Mouse (Mus musculus): ENCODE measurements around the gene Dtx2. TPM values are rescaled to one million over a fixed set of nuclear protein-coding genes. Genes with fewer than 3 reads are reported as not detected.

Gene Dtx2
- total and polyA plus RNA-seq, 3 experiments, result 16.0 to 43.7 (median 20.4) TPM

DNA sequence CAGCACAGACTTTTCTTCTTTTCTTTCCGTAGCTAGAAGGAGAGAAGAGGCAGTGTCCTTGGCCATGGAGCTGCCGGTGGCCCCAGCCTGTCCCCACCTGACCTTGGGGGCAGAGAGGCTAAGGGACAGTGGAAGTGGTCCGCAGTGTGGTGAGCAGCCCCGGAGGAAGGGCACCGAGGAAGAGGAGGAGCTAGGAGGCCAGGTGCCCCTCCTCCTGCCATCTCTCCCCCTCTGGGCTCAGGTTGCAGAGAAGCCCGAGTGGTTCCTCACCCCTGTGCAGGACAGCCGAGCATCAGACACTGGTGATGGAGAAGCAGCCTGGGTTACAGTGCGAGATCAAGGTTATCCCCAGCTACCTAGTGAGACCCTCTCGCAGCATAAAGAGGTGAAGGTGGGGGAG lies 20.2 kb upstream of the Dtx2 start, which contains the start of gene Ssc4d:
Ssc4d (minus strand) TSS at position 167 of the 400 bp plus-strand sequence.
- Histone ChIP-seq H3K79me2 (replicated peaks; ENCODE audit: control insufficient read depth, extremely low read depth, insufficient read depth, poor library complexity, severe bottlenecking) (no peaks in the 10 kb centered on the region), H3K27ac (ENCODE audit: insufficient read depth, low read depth) (no peak within 1 kb of the TSS), H3K4me2 (ENCODE audit: insufficient read depth, low read depth, poor library complexity, severe bottlenecking) (no peak within 1 kb of the TSS), H3K27me3 (replicated peaks) (peaks cover 12% of the 10 kb centered on the region), H3K36me3 (replicated peaks in 1 of 2; ENCODE audit: control insufficient read depth in 1 of 2, insufficient read depth in 1 of 2, low read length in 1 of 2) (no peaks in the 10 kb centered on the region), H3K4me1 (ENCODE audit: control insufficient read depth in 1 of 2, insufficient read depth in 2 of 2) (peaks cover 0 to 4% of the 10 kb centered on the region in 2 experiments; a peak in 2 of 4 replicates), H3K9ac (ENCODE audit: insufficient read depth, low read depth) (no peak within 1 kb of the TSS), H3K4me3 (replicated peaks in 1 of 3; ENCODE audit: low read depth in 2 of 3, low read length in 2 of 3, poor library complexity in 1 of 3) (no peak within 1 kb of the TSS), H3K9me3 (replicated peaks; ENCODE audit: low read length) (no peaks in the 10 kb centered on the region)
- TF ChIP-seq JUN (IDR thresholded peaks at IDR 0.05; ENCODE audit: insufficient read depth, low read depth, low read length), result no peak
- TF ChIP-seq RAD21 (IDR thresholded peaks at IDR 0.05; ENCODE audit: low read depth, low read length), result no peak
- TF ChIP-seq E2F4 (IDR thresholded peaks at IDR 0.05; ENCODE audit: insufficient replicate concordance, low read depth, low read length), result no peak
- no peak for TF ChIP-seq TBP (conservative IDR thresholded peaks at IDR 0.05; ENCODE audit: low read depth, low read length)
- TF ChIP-seq ETS1 (conservative IDR thresholded peaks at IDR 0.05; ENCODE audit: low read depth, low read length), result no peak
- TF ChIP-seq NRF1 (IDR thresholded peaks at IDR 0.05; ENCODE audit: low read depth, low read length), result no peak
- TF ChIP-seq POLR2AphosphoS2 (IDR thresholded peaks at IDR 0.05; ENCODE audit: low read depth, low read length), result no peak
- no peak for TF ChIP-seq POLR2A (IDR thresholded peaks at IDR 0.05; ENCODE audit: low read depth, low read length)
- no peak for TF ChIP-seq EP300 (IDR thresholded peaks at IDR 0.05; ENCODE audit: low read length)
- no peak for TF ChIP-seq HCFC1 (IDR thresholded peaks at IDR 0.05; ENCODE audit: low read depth, low read length)
- no peak for DNase-seq (ENCODE audit: extremely low read depth)
- in situ Hi-C loops (cut with MboI; ENCODE audit: low pct_ligation_motif_present, low pct_unique_long_range_greater_than_20kb, low sequenced_read_pairs) (no loop called here), dilution Hi-C loops (cut with MboI; ENCODE audit: extremely low pct_ligation_motif_present, extremely low pct_unique_long_range_greater_than_20kb, low sequenced_read_pairs) (no loop called here)

DNA sequence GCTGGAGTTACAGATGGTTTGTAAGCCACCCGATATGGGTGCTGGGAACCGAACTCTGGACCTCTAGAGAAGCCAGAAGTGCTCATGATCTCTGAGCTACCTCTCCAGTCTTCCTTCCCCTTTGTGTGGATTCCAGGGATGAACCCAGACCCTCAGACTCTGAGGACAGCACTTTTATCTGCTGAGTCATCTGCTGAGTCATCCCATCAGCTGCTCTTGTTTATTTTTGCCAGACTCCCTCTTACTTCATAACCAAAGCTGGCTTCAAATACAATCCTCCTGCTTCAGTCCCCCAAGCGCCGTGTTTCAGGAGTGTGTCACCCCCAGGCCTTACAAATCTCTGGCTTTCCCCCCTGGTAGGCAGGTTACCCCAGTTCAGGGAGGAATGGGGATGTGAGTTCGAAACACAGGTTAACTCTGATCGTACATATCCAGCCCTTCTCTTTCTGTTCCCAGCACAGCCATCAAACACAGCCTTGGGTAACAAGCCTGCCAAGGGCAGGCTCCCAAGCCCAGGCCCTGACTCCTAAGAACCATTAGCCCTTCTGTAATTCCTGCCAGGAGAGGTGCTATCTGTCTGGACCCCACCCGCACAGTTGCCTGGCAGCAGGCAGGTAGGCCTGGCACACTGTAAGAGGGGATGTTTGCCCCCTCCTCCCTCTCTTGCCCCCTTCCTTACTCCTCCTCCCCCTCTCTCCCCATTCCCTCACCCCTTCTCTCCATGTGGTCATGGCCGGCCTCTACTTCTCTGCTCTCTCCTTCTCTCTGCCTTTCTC lies 18.5 kb upstream of the Dtx2 start:
- no peak for DNase-seq (ENCODE audit: extremely low read depth)
- TF ChIP-seq TBP (conservative IDR thresholded peaks at IDR 0.05; ENCODE audit: low read depth, low read length), result no peak
- TF ChIP-seq ZMIZ1 (IDR thresholded peaks at IDR 0.05; ENCODE audit: low read depth, low read length), result no peak
- TF ChIP-seq E2F4 (IDR thresholded peaks at IDR 0.05; ENCODE audit: insufficient replicate concordance, low read depth, low read length), result no peak
- TF ChIP-seq UBTF (IDR thresholded peaks at IDR 0.05; ENCODE audit: low read depth, low read length), result no peak
- peak; percentile 69; the same call in 1 of the 2 replicates for TF ChIP-seq MAFK (IDR thresholded peaks at IDR 0.05; ENCODE audit: insufficient replicate concordance, low read length)
- TF ChIP-seq POLR2AphosphoS2 (IDR thresholded peaks at IDR 0.05; ENCODE audit: low read depth, low read length), result no peak
- no peak for TF ChIP-seq EP300 (IDR thresholded peaks at IDR 0.05; ENCODE audit: low read length)
- Histone ChIP-seq H3K4me2 (ENCODE audit: insufficient read depth, low read depth, poor library complexity, severe bottlenecking) (no peak overlapping the region), H3K79me2 (replicated peaks; ENCODE audit: control insufficient read depth, extremely low read depth, insufficient read depth, poor library complexity, severe bottlenecking) (no peaks in the 10 kb centered on the region), H3K4me3 (replicated peaks in 1 of 3; ENCODE audit: low read depth in 2 of 3, low read length in 2 of 3, poor library complexity in 1 of 3) (no peak overlapping the region), H3K9me3 (replicated peaks; ENCODE audit: low read length) (no peaks in the 10 kb centered on the region), H3K4me1 (ENCODE audit: control insufficient read depth in 1 of 2, insufficient read depth in 2 of 2) (peaks cover 0 to 4% of the 10 kb centered on the region in 2 experiments; a peak in 2 of 4 replicates), H3K36me3 (replicated peaks in 1 of 2; ENCODE audit: control insufficient read depth in 1 of 2, insufficient read depth in 1 of 2, low read length in 1 of 2) (no peaks in the 10 kb centered on the region), H3K9ac (ENCODE audit: insufficient read depth, low read depth) (no peak overlapping the region), H3K27ac (ENCODE audit: insufficient read depth, low read depth) (no peak overlapping the region), H3K27me3 (replicated peaks) (peaks cover 8% of the 10 kb centered on the region)
- dilution Hi-C loops (cut with MboI; ENCODE audit: extremely low pct_ligation_motif_present, extremely low pct_unique_long_range_greater_than_20kb, low sequenced_read_pairs) (no loop called here), in situ Hi-C loops (cut with MboI; ENCODE audit: low pct_ligation_motif_present, low pct_unique_long_range_greater_than_20kb, low sequenced_read_pairs) (no loop called here)

Data from CH12.LX (cell line).